Mouse (Mus musculus): ENCODE measurements around the gene Zbtb45.
A peak's percentile ranks its signal among the peaks of the same experiment; 100 is the strongest.

Gene Zbtb45

DNA sequence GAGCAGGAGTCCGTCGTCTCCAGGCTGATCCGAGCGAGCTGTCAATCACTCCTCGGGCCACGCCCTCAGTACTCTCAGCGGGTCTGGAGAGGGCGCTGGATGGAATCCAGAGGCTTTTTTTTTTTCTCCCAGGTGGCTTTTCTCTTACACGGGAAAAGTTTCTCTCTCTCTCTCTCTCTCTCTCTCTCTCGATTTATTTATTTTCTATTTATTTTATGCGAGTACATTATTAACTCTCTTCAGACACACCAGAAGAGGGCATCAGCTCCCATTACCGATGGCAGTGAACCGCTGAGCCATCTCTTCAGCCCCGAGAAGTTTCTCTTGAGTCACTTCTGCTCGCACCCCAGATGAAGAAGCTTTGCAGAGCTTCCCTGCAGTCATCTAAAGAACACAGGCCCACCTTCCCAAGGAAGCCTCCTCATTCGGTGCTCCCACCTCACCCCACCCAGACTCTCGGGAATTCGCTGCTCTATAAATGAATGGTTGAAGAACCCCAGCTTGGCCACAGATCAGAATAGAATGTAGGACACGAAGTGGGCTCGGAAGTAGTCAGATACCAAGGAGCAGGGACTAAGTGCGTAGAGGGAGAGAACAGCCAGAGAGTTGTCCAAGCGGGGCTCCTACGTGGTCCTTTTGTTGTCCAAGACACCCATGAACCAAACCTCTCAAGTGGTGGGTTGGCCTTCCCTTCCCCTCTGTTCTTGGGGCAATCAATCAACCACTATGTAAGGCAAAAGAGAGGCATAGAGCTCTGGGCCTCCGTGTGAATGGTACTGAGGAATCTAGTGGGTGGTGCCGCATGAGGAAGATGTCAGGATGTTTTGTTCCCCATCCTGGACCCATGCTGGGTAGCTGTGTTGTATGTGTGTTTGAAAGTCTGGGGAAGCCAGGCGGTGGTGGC lies at the start of gene Zbtb45:
Gene Zbtb45 (minus strand): TSS at position 30 of the 904 bp plus-strand sequence.
- DNase-seq = no peak

DNA sequence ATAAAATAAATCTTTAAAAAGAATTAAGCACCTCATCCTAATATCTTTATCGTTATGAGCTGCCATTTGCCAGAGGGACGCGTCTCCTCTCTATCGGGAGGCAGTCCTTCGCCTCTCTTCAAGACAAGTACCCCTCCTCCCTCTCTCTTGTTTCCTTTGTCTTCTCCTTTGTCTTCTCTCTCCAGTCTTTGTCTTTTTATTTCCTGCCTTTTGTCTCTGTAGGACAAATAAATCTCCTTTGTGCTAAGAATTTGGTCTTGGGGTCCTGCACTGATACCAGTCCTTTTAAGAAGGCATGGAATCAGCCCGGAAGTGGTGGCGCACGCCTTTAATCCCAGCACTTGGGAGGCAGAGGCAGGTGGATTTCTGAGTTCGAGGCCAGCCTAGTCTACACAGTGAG lies 49.7 kb upstream of the Zbtb45 start:
- DNase-seq = no peak

DNA sequence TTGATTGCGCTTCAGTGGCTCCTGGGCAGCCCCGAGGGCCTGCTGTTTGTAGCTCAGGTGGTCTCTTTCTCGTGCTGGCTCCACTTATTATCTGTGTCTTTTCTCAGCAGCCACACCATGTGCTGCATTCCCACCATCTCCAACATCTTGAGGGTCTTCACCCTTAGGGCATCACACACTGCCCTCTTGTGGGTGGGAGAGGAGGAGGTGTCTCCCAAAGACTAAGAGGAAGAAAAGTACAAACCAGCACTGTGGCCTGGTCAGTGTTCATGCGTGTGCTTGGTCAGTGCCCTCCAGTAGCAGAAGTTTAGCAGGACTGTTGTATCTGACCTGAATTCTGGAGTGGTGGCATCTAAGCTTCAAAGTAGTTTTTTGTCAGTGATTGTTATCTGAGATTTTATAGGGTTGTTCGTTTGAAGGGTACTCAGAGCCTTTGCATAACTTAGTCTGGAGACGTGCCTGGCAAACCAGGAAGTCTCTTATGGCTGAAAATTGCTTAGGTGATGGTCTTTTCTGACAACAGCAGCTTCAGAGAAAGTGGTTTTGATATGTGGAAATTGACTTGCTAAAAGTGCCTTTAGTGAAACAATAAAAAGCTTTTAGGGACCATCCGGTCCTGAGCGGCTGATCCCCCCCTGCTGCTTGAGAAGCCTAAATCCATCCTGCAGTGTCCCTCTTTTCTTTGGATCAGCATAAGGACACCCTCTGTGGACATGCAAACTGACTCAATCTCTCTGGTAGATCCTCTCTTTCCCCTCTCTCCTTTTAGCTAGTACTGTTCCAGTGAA lies 47.3 kb upstream of the Zbtb45 start:
- DNase-seq = no peak

- peak; percentile 97 to 99 for DNase-seq
Observed at GRCm38 (mm10) chr7:13054287-13055010, 44.6 kb upstream of the Zbtb45 start, which contains the start of gene Mzf1. Mzf1 (minus strand) TSS chr7:13054764.

DNA sequence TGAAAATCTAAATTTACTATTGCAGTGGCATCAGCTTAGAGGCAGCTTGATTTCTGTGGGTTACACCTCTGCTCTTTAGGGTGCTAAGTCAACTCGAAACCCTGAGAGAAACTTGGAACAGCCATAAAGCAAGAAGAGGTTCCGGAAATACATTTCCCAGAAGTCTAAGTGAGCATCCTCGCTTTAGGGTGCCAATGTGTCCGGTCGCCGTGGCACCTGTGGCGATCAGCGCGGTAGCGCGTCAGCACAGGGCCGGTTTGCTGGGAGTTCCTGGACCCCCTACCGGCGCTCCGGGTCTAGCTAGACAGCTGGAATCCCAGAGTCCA lies 44.1 kb upstream of the Zbtb45 start:
- no peak for DNase-seq

- DNase-seq = no peak
Observed at GRCm38 (mm10) chr7:13053501-13053900, 43.7 kb upstream of the Zbtb45 start.

DNA sequence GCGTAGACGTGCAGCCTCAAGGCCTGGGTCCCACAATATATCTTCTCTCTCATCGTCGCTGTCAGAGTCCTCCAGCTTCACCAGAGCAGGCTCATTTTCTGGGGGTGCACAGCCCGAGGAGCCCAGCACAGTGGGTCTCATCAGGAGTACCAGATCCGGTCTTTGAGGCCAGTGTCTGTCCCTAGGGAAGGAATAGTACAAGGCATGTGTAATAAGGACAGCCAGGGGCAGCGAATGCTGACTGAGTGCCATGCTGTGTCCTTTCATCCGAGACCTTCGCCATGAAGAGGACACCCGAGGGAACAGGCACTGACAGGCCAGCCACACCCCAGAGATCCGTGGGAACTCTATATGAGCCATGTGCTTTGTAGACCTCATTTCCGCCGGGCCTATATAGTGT lies 43.2 kb upstream of the Zbtb45 start:
- DNase-seq = no peak

GRCm38 (mm10) chr7:13046084-13046483 lies 36.2 kb upstream of the Zbtb45 start:
- DNase-seq = peak; percentile 77 to 83

GRCm38 (mm10) chr7:13044254-13044625 lies 34.4 kb upstream of the Zbtb45 start:
- DNase-seq = peak in 1 of 2 experiments; percentile 40

- DNase-seq = peak; percentile 37 to 49
Observed at GRCm38 (mm10) chr7:13043445-13044253, 33.8 kb upstream of the Zbtb45 start.

GRCm38 (mm10) chr7:13043120-13043444 lies 33.2 kb upstream of the Zbtb45 start:
- no peak for DNase-seq

GRCm38 (mm10) chr7:13042511-13042910 lies 32.7 kb upstream of the Zbtb45 start:
- no peak for DNase-seq

DNA sequence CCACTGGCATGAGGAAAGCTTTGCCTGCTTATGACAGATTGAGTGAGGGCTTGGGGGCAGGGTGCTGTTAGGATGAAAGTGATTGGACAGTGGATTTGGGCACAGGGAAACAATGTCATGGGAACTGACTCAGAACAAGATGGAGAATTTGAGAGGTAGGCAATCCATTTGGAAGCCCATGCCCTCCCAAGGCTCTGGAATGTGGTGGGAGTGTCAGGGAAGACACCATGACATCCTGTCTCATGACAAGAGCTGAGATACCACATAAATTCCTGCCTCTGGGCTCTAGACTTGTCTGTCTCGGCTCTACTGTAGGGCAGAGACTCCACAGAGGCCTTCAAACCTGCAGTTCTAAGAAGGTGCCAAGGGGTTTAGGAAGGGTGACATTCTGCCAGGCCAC lies 31.4 kb upstream of the Zbtb45 start:
- no peak for DNase-seq

DNA sequence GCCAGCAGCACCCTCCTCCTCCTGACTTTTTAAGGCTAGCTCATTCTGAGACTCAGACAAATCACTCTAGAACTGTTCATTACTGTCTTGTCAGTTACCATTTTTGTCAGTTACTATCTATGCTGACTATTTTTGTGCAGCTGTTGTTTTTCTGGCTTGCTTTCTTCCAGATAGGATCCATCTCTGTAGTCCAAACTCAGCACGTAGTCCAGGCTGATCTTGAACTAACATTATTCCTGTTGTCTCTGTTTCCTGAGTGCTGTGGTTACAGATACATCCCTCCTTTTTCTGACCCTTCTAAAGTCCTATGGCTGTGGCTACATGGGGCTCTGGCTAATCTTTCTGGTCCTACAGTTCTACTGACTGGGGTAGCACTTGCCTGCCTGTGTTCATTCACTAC lies 29.3 kb upstream of the Zbtb45 start:
- DNase-seq = no peak

GRCm38 (mm10) chr7:13038621-13039169 lies 28.9 kb upstream of the Zbtb45 start:
- DNase-seq = peak; percentile 36 to 68

- DNase-seq = peak; percentile 98 to 99
Observed at GRCm38 (mm10) chr7:13037901-13038555, 28.2 kb upstream of the Zbtb45 start, which contains the start of gene Ube2m. Ube2m (minus strand) TSS chr7:13038275.

DNA sequence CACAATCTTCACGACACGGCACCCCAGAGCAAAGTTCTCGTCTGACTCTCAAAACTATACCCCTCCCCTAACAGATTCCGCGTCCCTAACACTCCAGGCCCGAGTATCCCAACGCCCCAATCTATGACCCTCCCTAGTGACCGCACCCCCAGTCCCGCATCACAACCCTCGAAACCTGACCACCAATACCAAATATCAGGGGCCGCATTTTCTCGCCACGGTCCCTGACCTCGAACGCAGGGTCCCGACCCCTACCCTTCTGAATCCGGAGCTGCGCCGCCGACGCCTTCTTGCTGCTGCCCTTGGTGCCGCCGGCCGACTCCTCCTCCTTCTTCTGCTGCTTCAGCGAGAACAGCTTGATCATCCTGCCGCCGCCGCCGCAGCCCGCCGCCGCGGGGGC lies 27.5 kb upstream of the Zbtb45 start:
- no peak for DNase-seq

GRCm38 (mm10) chr7:13036806-13037205 lies 27.0 kb upstream of the Zbtb45 start:
- DNase-seq = no peak

DNA sequence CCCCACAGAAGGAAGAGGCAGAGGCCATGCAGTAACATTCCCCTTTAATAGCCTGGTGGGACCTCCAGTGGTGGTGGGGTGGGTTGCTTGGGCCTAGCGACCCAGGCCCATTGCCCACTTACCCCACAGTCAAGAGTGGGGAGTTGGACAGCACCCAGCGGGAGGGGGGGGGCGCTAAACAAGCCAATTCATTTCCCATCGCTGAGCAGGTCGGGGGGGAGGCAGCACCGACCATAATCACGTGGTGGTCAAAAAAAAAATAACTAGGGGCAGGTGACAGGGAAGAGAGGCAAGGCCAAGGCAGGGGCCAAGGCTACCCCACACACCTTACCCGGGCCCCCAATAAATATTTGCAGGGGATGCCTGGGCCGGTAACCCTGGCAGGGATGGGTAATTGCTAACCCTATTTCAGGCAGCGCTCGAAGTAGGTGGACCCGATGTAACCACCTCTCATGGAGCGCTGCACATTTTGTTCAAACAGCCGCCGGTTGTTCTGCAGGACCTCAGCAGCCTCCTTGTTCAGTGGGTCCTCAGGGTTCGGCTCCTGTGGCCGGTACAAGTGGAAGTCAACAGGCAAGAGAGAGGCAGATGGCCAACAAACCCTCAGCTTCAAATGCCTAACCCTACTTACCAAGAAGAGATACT lies 25.5 kb upstream of the Zbtb45 start:
- peak in 1 of 2 experiments; percentile 46 for DNase-seq

DNA sequence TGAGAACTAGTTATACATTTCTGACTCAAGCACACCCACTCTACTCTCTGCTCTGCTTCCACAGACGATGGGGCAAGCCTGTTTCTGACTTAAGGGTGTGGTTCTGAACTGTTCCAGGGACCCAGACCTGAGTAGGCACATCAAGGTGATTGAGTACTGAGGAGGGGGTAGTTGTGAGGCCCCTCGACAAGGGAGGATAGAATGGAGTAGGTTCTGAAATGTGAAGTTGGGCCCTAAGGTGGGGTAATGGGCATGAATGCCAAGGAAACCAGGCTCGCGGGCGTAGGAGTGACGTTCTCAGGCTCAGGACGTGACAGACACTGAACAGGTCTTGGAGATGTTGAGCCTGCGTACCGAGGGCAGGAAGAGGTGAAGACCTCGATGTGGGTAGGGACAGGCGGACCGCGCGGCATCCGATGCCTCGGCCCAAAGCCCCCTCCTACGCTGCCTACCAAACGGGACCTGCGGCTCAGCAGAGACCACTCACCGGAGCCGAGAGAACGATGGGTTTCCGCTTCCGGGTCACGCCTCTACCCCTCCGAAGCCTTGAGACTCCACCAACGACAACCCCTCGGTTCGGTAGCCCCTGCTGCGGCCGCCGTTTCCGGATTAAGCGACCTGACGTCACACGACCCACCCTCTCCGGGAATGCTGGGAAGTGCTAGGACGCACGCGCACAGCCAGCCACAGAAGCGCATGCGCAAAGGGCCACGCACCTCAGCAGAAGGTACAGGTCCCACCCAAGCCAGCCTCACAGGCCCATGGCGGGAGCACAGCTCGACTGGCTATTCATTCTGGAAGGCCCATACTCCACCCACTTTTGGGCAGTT lies 24.5 kb upstream of the Zbtb45 start, which contains the start of gene Chmp2a:
Gene Chmp2a (minus strand): TSS at position 660 of the 830 bp plus-strand sequence.
- DNase-seq = peak; percentile 98 to 99
